Mouse (Mus musculus) lung, embryonic 16.5 days (tissue): ENCODE results near the gene Aamdc. TPM values are rescaled to one million over a fixed set of nuclear protein-coding genes. Genes with fewer than 3 reads are reported as not detected.

ENCODE experiments used
- ATAC-seq: fragments of 200-750 bp; cut with Nextera tagmentation; 2 replicates; pipeline ENCODE4 v1.8.0; 2017; ENCODE audit warnings: low read depth, mild to moderate bottlenecking, moderate library complexity
- H3K27ac ChIP-seq: fragments of 300-500 bp; sonication (generic); 2 replicates; pipeline ENCODE4 v1.5.1; 2014; ENCODE audit warnings: mild to moderate bottlenecking, control low read depth, low read length
- H3K27me3 ChIP-seq: fragments of 300-500 bp; sonication (generic); 2 replicates; pipeline ENCODE4 v1.6.1; 2014; ENCODE audit warnings: low read depth, low read length, mixed read lengths; ENCODE audit not compliant: control insufficient read depth, insufficient read depth
- H3K36me3 ChIP-seq: fragments of 300-500 bp; sonication (generic); 2 replicates; pipeline ENCODE4 v1.6.1; 2014; ENCODE audit warnings: low read length; ENCODE audit not compliant: control insufficient read depth, insufficient read depth
- H3K4me1 ChIP-seq: fragments of 300-500 bp; sonication (generic); replicated peaks from 2 replicates; pipeline ENCODE4 v1.6.1; 2014; ENCODE audit warnings: low read length, mixed read lengths; ENCODE audit not compliant: control insufficient read depth, insufficient read depth
- H3K4me2 ChIP-seq: fragments of 300-500 bp; sonication (generic); 2 replicates; pipeline ENCODE4 v1.6.1; 2014; ENCODE audit warnings: low read depth, low read length, control low read depth
- H3K4me3 ChIP-seq: fragments of 300-500 bp; sonication (generic); 2 replicates; pipeline ENCODE4 v1.5.1; 2014; ENCODE audit warnings: mild to moderate bottlenecking, low read length, control low read depth
- H3K9ac ChIP-seq: fragments of 300-500 bp; sonication (generic); 2 replicates; pipeline ENCODE4 v1.6.1; 2014; ENCODE audit warnings: low read length, control low read depth
- H3K9me3 ChIP-seq: fragments of 300-500 bp; sonication (generic); 2 replicates; pipeline ENCODE4 v1.6.1; 2016; ENCODE audit warnings: low read length; ENCODE audit not compliant: control insufficient read depth
- WGBS: fragments of 180-500 bp; shearing (Covaris S2); extraction: QIAGEN DNeasy Blood & Tissue Kit; methylation state at CpG from one replicate; pipeline ENCODE4 v1.1.7; 2014; 5-methylcytosine and 5-hydroxymethylcytosine counted together
- polyA plus RNA-seq: library from polyadenylated mRNA; unstranded; fragments of >200 nt; fragmentation: Nextera tagmentation; extraction: Ambion mirVana; gene quantifications from 2 replicates; pipeline ENCODE4 v1.2.1, GENCODE M21; 2015

The Aamdc gene
- polyA plus RNA-seq, 1 experiment from 2014 or later = 52.6 TPM

- Histone ChIP-seq H3K27me3 (no peaks in the 10 kb centered on the region), H3K9ac (no peak overlapping the region), H3K27ac (no peak overlapping the region), H3K36me3 (no peaks in the 10 kb centered on the region), H3K9me3 (no peaks in the 10 kb centered on the region), H3K4me2 (no peak overlapping the region), H3K4me3 (no peak overlapping the region), H3K4me1 (peaks cover 13% of the 10 kb centered on the region)
- ATAC-seq = no peak
- WGBS = 73% methylated on average over 5 of the region's 5 CpGs
Observed at GRCm38 (mm10) chr7:97588506-97588905, 9.2 kb upstream of the Aamdc start.

- peak overlapping the region; percentile 94 for H3K9ac ChIP-seq
- H3K4me2 ChIP-seq = peak overlapping the region; percentile 82
- ATAC-seq = peak; percentile 53
- no peaks in the 10 kb centered on the region for H3K9me3 ChIP-seq
- peak overlapping the region; percentile 96 for H3K27ac ChIP-seq
- no peaks in the 10 kb centered on the region for H3K27me3 ChIP-seq
- WGBS = 0% methylated on average over 11 of the region's 11 CpGs
- no peaks in the 10 kb centered on the region for H3K36me3 ChIP-seq
- H3K4me3 ChIP-seq = peak overlapping the region; percentile 77
- peaks cover 9% of the 10 kb centered on the region for H3K4me1 ChIP-seq
Observed at GRCm38 (mm10) chr7:97580843-97581214, 1.5 kb upstream of the Aamdc start.

GRCm38 (mm10) chr7:97579976-97580842 lies 912 bp upstream of the Aamdc start:
- Histone ChIP-seq H3K36me3 (0 out of 2 replicates have a peak, but pooled peaks cover under 1% of the 10 kb centered on the region), H3K4me1 (peaks cover 9% of the 10 kb centered on the region), H3K4me2 (peak overlapping the region; percentile 82), H3K4me3 (peak overlapping the region; percentile 77), H3K27ac (peak overlapping the region; percentile 96), H3K9ac (peak overlapping the region; percentile 94), H3K27me3 (no peaks in the 10 kb centered on the region), H3K9me3 (no peaks in the 10 kb centered on the region)
- WGBS = under 1% methylated on average over 65 of the region's 65 CpGs
- peak; percentile 27 for ATAC-seq

GRCm38 (mm10) chr7:97578361-97579066 lies 783 bp downstream of the Aamdc start:
- Histone ChIP-seq H3K27me3 (no peaks in the 10 kb centered on the region), H3K9ac (peak overlapping the region; percentile 94), H3K4me3 (peak overlapping the region; percentile 77), H3K36me3 (0 out of 2 replicates have a peak, but pooled peaks cover 2% of the 10 kb centered on the region), H3K4me2 (peak overlapping the region; percentile 77), H3K27ac (peak overlapping the region; percentile 68; the same call in 1 of the 2 replicates), H3K4me1 (peaks cover 9% of the 10 kb centered on the region), H3K9me3 (no peaks in the 10 kb centered on the region)
- WGBS = 24% methylated on average over 8 of the region's 8 CpGs
- ATAC-seq = 0 out of 2 replicates have a peak, but pooled peaks have one; percentile 3

- ATAC-seq = no peak
- Histone ChIP-seq H3K27ac (no peak overlapping the region), H3K4me1 (no peaks in the 10 kb centered on the region), H3K4me3 (no peak overlapping the region), H3K4me2 (no peak overlapping the region), H3K27me3 (no peaks in the 10 kb centered on the region), H3K9me3 (no peaks in the 10 kb centered on the region), H3K9ac (no peak overlapping the region), H3K36me3 (0 out of 2 replicates have a peak, but pooled peaks cover 2% of the 10 kb centered on the region)
- WGBS = 84% methylated on average over 1 of the region's 1 CpGs
Observed at GRCm38 (mm10) chr7:97570389-97570788, 8.9 kb downstream of the Aamdc start.

GRCm38 (mm10) chr7:97569372-97569771 lies 9.9 kb downstream of the Aamdc start:
- ATAC-seq = no peak
- WGBS = 77% methylated on average over 4 of the region's 4 CpGs

GRCm38 (mm10) chr7:97563576-97563975 lies 15.7 kb downstream of the Aamdc start:
- no peak for ATAC-seq
- H3K4me1 ChIP-seq = no peaks in the 10 kb centered on the region
- H3K9me3 ChIP-seq = no peaks in the 10 kb centered on the region
- H3K4me2 ChIP-seq = no peak overlapping the region
- WGBS = 89% methylated on average over 2 of the region's 2 CpGs
- H3K27ac ChIP-seq = no peak overlapping the region
- no peaks in the 10 kb centered on the region for H3K36me3 ChIP-seq
- no peaks in the 10 kb centered on the region for H3K27me3 ChIP-seq
- no peak overlapping the region for H3K9ac ChIP-seq
- no peak overlapping the region for H3K4me3 ChIP-seq

More at GRCm38 (mm10) chr7:97569372-97569771, 9.9 kb downstream of the Aamdc start:
- Histone ChIP-seq H3K4me2 (no peak overlapping the region), H3K4me3 (no peak overlapping the region), H3K9ac (no peak overlapping the region), H3K27ac (no peak overlapping the region), H3K36me3 (no peaks in the 10 kb centered on the region), H3K4me1 (no peaks in the 10 kb centered on the region), H3K27me3 (no peaks in the 10 kb centered on the region), H3K9me3 (no peaks in the 10 kb centered on the region)

- H3K4me2 ChIP-seq = no peak overlapping the region
- no peak overlapping the region for H3K4me3 ChIP-seq
- ATAC-seq = no peak
- H3K27me3 ChIP-seq = no peaks in the 10 kb centered on the region
- no peak overlapping the region for H3K27ac ChIP-seq
- H3K9me3 ChIP-seq = no peaks in the 10 kb centered on the region
- no peaks in the 10 kb centered on the region for H3K4me1 ChIP-seq
- no peaks in the 10 kb centered on the region for H3K36me3 ChIP-seq
- no peak overlapping the region for H3K9ac ChIP-seq
- WGBS = 82% methylated on average over 9 of the region's 9 CpGs
Observed at GRCm38 (mm10) chr7:97550673-97551072, 28.6 kb downstream of the Aamdc start.

- 92% methylated on average over 10 of the region's 10 CpGs for WGBS
- no peaks in the 10 kb centered on the region for H3K27me3 ChIP-seq
Observed at GRCm38 (mm10) chr7:97549301-97549700, 30.0 kb downstream of the Aamdc start.

More at GRCm38 (mm10) chr7:97549301-97549700, 30.0 kb downstream of the Aamdc start:
- no peak overlapping the region for H3K4me2 ChIP-seq
- ATAC-seq = no peak
- no peak overlapping the region for H3K27ac ChIP-seq
- H3K9ac ChIP-seq = no peak overlapping the region
- H3K36me3 ChIP-seq = no peaks in the 10 kb centered on the region
- no peak overlapping the region for H3K4me3 ChIP-seq
- no peaks in the 10 kb centered on the region for H3K4me1 ChIP-seq
- no peaks in the 10 kb centered on the region for H3K9me3 ChIP-seq
